Mouse (Mus musculus) G1E (cell line): ENCODE data around the gene Nfyc. TPM values are rescaled to one million over a fixed set of nuclear protein-coding genes. Genes with fewer than 3 reads are reported as not detected.

ENCODE experiments used
- ATAC-seq: 2 replicates; pipeline ENCODE4 v1.8.0; 2016; ENCODE audit warnings: mild to moderate bottlenecking; ENCODE audit not compliant: insufficient number of reproducible peaks, poor library complexity, low FRiP score, severe bottlenecking; ENCODE audit errors: extremely low read depth
- DNase-seq: peaks from one replicate; pipeline ENCODE4 v3.0.0; 2012; ENCODE audit warnings: low spot score
- H3K27me3 ChIP-seq: 2 replicates; pipeline ENCODE4 v1.6.1; 2012; ENCODE audit warnings: mild to moderate bottlenecking, low read length, inconsistent platforms; ENCODE audit not compliant: insufficient read depth
- H3K36me3 ChIP-seq: replicated peaks from 2 replicates; pipeline ENCODE3; 2012; ENCODE audit warnings: mild to moderate bottlenecking, inconsistent platforms
- H3K4me1 ChIP-seq: 2 replicates; pipeline ENCODE4 v1.6.1; 2012; ENCODE audit warnings: low read depth, low read length, inconsistent platforms, mixed read lengths; ENCODE audit not compliant: insufficient read depth
- H3K4me3 ChIP-seq: 2 replicates; pipeline ENCODE4 v1.5.1; 2012; ENCODE audit warnings: low read depth, mild to moderate bottlenecking, inconsistent platforms, low read length, moderate library complexity, mixed read lengths
- H3K9me3 ChIP-seq: replicated peaks from 2 replicates; pipeline ENCODE4 v1.6.1; 2012; ENCODE audit warnings: inconsistent platforms
- CTCF ChIP-seq: IDR thresholded peaks from 2 replicates; pipeline ENCODE4 v1.5.1; 2012; ENCODE audit warnings: low read depth, low read length, inconsistent platforms, mixed read lengths
- GATA1 ChIP-seq: IDR thresholded peaks from 2 replicates; pipeline ENCODE4 v1.6.1; 2012; ENCODE audit warnings: borderline replicate concordance, low read length, inconsistent platforms, mixed read lengths
- GATA2 ChIP-seq: IDR thresholded peaks from 2 replicates; pipeline ENCODE4 v1.6.1; 2012; ENCODE audit warnings: low read depth, low read length, inconsistent platforms, borderline replicate concordance
- POLR2AphosphoS5 ChIP-seq: IDR thresholded peaks from 2 replicates; pipeline ENCODE4 v1.6.1; 2012; ENCODE audit warnings: low read depth, low read length, inconsistent platforms; ENCODE audit not compliant: insufficient replicate concordance
- TAL1 ChIP-seq: conservative IDR thresholded peaks from 2 replicates; pipeline ENCODE4 v1.6.1; 2012; ENCODE audit warnings: low read depth, low read length, inconsistent platforms, mixed read lengths
- polyA plus RNA-seq: library from polyadenylated mRNA; stranded (reverse); fragments of >175 nt; gene quantifications from 2 replicates; pipeline ENCODE4 v1.2.3, GENCODE M21; 2012
- total RNA-seq, 2 experiments: library from RNA; stranded (forward) in 1 of 2; stranded (reverse) in 1 of 2; fragments of 200-1000 nt in 1 of 2; fragments of >200 nt in 1 of 2; fragmentation: Nextera tagmentation in 1 of 2; gene quantifications; 2 replicates each; pipeline ENCODE4 v1.2.3; 2014 to 2017

The Nfyc gene
- total and polyA plus RNA-seq, 3 experiments = 35.8 to 90.7 (median 80.1) TPM

DNA sequence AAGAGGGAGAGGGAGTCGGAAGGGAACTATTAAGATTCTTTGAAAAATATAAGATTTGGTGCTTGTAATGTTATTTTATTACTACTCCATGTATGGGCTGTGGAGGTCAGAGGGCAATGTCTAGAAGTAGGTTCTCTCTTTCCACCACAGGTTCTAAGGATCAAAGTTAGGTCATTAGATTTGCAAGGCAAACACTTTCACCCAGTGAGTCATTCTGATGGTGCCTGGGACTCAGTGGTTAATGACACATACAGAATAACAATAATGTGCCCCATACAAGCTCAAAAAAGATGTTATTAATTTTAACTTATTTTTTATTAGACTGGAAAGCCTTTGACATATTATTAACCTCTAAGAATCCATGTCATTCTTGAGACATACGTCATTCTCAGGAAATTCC, 11.5 kb downstream of the Nfyc start:
- TF ChIP-seq GATA1 (no peak), GATA2 (no peak), POLR2AphosphoS5 (no peak), TAL1 (no peak), CTCF (no peak)
- DNase-seq = no peak
- ATAC-seq = no peak
- Histone ChIP-seq H3K36me3 (peaks cover 23% of the 10 kb centered on the region), H3K9me3 (no peaks in the 10 kb centered on the region), H3K4me1 (peaks cover 43% of the 10 kb centered on the region), H3K27me3 (no peaks in the 10 kb centered on the region), H3K4me3 (no peak overlapping the region)

DNA sequence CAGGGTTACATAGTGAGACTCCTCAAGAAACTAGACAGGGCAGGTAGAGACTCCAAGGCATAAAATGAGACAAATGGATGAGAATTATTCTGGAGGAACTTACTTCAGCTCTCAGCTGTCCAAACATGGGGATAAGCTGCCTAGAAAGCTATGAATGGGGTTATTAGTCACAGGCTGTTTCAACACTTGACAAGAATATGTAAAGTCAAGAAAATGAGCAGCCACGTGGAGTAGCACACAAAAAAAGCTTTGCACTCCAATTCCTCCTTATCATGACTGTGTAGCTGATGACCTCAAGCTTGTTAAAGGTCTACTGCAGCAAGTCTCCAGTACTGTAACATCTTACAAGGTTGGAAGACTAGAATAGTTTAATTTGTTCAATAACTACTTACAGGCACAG, 12.1 kb downstream of the Nfyc start:
- peaks cover 48% of the 10 kb centered on the region for H3K4me1 ChIP-seq
- DNase-seq (no peak), ATAC-seq (no peak)
- TF ChIP-seq GATA2 (no peak), GATA1 (no peak), CTCF (no peak), POLR2AphosphoS5 (no peak), TAL1 (no peak)
- H3K36me3 ChIP-seq = peaks cover 24% of the 10 kb centered on the region
- no peak overlapping the region for H3K4me3 ChIP-seq
- no peaks in the 10 kb centered on the region for H3K9me3 ChIP-seq
- H3K27me3 ChIP-seq = no peaks in the 10 kb centered on the region

DNA sequence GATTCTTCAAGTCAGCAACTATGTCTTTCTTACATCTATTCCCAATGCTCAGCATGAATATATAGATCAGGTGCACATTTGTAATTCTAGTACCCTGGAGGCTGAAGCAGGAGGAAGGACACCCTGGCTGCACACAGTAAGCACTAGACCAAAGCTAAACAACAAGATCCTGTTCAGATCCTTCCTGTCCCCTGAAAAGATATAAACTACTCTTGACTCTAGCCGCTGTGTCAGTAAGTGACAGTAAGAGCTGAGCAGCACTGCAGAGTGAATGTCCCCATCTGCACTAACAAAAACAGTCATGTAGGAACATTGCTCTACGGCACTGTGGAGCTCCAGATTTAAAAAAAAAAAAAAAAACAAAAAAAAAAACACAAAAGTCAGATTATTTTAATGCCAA, 13.4 kb downstream of the Nfyc start:
- DNase-seq (no peak), ATAC-seq (no peak)
- no peaks in the 10 kb centered on the region for H3K9me3 ChIP-seq
- H3K4me1 ChIP-seq = peaks cover 43% of the 10 kb centered on the region
- TF ChIP-seq GATA2 = no peak
- TF ChIP-seq GATA1 = no peak
- TF ChIP-seq POLR2AphosphoS5 = no peak
- no peak for TF ChIP-seq TAL1
- TF ChIP-seq CTCF = no peak
- H3K36me3 ChIP-seq = peaks cover 20% of the 10 kb centered on the region
- H3K4me3 ChIP-seq = no peak overlapping the region
- H3K27me3 ChIP-seq = no peaks in the 10 kb centered on the region

DNA sequence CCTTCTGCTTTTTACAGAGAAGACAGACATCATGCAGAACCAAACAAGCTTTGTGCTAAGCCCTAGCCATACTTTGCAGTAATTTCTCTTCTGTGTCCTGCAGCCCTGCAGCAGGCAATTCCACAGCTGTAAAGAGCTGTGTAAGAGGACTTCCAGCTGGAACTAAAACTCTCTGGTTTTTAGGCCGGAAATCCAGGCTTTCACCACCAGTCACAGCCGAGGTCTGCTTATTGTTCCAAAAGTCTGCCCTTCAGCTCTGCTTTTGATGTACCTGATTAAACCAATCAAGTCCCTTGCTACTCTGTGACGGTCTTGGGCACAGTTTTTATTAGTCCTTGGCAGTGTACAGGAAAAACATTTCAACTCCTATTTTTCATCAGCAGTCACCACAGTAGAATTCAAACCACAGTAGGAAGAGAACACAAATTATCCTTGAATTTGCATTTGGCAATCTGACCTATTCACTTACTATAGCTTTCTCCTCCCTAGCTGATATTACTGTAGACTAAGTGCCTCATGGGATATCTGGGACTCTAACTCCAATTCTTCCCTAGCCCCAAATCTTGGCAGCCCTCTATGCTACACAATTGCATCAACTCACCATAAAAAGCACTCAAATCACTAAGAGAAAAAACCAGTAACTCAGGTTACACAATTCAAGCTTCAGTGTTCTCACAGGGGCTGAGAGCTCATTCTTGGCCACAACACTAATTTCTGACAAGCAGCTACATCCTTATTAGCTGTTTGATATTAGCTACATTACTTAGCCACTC, 14.2 kb downstream of the Nfyc start:
- Histone ChIP-seq H3K4me1 (peaks cover 39% of the 10 kb centered on the region), H3K9me3 (no peaks in the 10 kb centered on the region), H3K27me3 (no peaks in the 10 kb centered on the region), H3K36me3 (peaks cover 18% of the 10 kb centered on the region), H3K4me3 (no peak overlapping the region)
- TF ChIP-seq GATA1 (no peak), TAL1 (no peak), POLR2AphosphoS5 (no peak), CTCF (no peak), GATA2 (no peak)
- DNase-seq = no peak
- no peak for ATAC-seq

DNA sequence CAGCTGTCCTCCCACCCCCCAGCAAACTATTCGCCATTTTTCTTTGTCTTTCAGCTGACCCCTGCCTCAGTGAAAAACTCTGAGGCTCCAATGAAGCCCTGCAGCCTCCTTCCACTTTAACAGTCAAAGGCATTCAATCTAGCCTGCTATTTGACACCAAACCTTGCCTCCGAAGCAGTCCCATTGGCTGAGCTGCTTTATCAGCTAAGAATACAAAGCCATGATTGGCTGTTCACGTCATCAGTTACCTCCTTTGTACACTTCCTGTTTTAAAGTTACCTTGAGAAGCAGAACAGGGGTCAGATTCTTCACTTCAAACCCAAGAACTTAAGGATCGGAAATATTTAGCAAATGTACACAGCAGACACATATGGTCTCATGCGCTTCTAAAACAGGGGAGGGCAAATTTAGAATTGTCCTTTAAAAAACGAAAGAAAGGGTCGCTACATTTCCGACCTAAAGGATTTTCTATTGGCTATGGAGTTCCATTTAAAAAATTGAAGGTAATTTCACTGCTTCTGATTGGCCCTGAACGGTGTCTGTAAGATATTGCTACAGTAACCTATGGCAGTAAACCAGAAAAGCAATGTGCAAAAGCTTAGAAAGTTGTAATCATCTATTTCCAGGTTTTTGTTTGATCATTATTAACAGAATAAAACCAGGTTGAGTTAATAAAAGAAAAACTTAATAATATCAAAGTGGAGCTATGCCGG, 15.6 kb downstream of the Nfyc start:
- H3K4me1 ChIP-seq = peaks cover 38% of the 10 kb centered on the region
- H3K36me3 ChIP-seq = peaks cover 20% of the 10 kb centered on the region
- TF ChIP-seq POLR2AphosphoS5 (no peak), GATA2 (no peak), GATA1 (no peak), TAL1 (no peak), CTCF (no peak)
- peak; percentile 98 for ATAC-seq
- no peaks in the 10 kb centered on the region for H3K27me3 ChIP-seq
- DNase-seq = peak; percentile 82
- H3K9me3 ChIP-seq = no peaks in the 10 kb centered on the region
- peak overlapping the region; percentile 69 for H3K4me3 ChIP-seq

DNA sequence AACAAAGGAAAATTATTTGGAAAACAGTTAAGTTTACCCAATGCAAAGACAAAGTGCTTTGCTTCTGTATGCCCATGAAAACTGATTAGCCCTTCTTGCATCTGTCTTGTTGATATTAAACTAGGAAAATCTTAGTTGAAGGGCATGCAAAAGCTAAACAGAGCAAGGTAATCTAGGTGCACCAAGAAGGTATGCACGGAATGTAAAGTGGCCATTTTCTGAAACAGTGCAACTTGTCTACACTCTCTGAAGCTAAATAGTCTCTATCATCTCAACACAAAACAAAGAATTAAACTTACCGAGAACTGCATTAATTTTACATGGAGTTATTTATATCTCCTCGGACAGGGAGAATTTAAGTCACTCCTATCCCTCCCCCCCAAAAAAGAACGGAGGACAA, 16.2 kb downstream of the Nfyc start:
- Histone ChIP-seq H3K9me3 (no peaks in the 10 kb centered on the region), H3K4me3 (peak overlapping the region; percentile 69), H3K4me1 (peaks cover 38% of the 10 kb centered on the region), H3K36me3 (peaks cover 17% of the 10 kb centered on the region), H3K27me3 (no peaks in the 10 kb centered on the region)
- no peak for TF ChIP-seq CTCF
- TF ChIP-seq POLR2AphosphoS5 = no peak
- DNase-seq (no peak), ATAC-seq (no peak)
